Mouse (Mus musculus): Measurements from ENCODE around the gene H2-Q6.
"Not testable (repeated sequence)": the region's sequence is repeated elsewhere in the genome, so short reads cannot be mapped to it uniquely, and the experiment has no call there.

The H2-Q6 gene

GRCm38 (mm10) chr17:35435577-35435976 lies 10.9 kb downstream of the H2-Q6 start:
- not testable (repeated sequence) for DNase-seq

- not testable (repeated sequence) for DNase-seq
Observed at GRCm38 (mm10) chr17:35437386-35437936, 12.8 kb downstream of the H2-Q6 start.

DNA sequence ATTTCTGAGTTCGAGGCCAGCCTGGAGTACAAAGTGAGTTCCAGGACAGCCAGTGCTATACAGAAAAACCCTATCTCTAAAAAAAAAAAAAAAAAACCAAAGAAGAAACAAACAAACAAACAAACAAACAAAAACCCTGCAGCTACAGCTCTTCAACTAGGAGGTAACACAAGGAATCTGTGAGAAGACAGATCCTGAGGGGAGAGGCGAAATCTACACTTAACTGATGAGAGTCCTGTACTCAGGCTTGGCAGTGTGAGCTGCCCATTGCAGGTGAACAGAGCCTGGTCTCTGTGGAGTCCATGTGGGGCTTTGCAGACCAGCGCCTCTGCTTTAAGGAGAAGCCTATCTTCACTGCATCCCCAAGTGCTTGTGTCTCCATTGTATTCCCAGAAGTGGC lies 13.7 kb downstream of the H2-Q6 start:
- DNase-seq = not testable (repeated sequence)

DNA sequence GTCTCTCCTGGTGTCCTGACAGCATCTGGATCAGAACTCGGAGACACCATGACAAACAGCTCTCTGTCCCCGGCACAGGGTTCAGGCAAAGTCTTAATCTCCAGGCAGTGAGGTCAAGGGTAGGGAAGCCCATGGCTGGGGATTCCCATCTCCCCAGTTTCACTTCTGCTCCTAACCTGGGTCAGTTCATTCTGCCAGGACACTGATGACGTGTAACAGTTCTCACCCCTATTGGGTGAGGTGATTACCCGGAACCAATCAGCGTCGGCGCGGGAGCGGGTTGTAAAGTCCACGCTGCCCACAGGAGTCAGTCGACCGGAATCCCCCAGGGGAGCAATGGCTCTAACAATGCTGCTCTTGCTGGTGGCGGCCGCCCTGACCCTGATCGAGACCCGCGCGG lies 14.2 kb downstream of the H2-Q6 start, which contains the start of gene H2-Q7:
Gene H2-Q7, plus strand, starts transcription at position 271 of the 400 bp plus-strand sequence.
- DNase-seq = peak; percentile 84 to 87

DNA sequence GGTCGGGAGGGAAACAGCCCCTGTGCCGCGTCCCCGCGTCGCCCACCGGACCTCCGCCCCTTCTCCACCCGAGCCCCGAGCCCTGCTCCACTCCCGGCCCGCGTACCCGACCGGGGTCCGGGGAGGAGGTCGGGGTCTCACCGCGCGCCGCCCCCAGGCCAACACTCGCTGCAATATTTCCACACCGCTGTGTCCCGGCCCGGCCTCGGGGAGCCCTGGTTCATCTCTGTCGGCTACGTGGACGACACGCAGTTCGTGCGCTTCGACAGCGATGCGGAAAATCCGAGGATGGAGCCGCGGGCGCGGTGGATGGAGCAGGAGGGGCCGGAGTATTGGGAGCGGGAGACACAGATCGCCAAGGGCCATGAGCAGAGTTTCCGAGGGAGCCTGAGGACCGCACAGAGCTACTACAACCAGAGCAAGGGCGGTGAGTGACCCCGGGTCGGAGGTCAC lies 14.7 kb downstream of the H2-Q6 start:
- peak; percentile 25 to 56 for DNase-seq

DNA sequence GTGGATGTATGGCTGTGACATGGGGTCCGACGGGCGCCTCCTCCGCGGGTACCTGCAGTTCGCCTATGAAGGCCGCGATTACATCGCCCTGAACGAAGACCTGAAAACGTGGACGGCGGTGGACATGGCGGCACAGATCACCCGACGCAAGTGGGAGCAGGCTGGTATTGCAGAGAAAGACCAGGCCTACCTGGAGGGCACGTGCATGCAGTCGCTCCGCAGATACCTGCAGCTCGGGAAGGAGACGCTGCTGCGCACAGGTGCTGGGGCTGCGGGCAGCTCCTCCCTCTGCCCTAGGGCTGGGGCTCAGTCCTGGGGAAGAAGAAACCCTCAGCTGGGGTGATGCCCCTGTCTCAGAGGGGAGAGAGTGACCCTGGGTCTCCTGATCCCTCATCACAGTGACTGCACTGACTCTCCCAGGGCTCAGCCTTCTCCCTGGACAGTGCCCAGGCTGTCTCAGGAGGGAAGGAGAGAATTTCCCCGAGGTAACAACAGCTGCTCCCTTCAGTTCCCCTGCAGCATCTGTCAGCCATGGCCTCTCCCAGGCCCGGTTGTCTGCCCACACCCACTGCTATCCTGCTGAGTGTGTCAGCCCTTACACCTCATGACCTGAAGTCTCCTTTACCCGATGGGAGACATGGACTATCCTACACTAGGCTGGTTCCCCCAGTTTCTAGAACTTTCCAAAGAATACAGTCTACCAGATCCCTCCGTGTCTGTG lies 15.4 kb downstream of the H2-Q6 start:
- DNase-seq = not testable (repeated sequence)

DNA sequence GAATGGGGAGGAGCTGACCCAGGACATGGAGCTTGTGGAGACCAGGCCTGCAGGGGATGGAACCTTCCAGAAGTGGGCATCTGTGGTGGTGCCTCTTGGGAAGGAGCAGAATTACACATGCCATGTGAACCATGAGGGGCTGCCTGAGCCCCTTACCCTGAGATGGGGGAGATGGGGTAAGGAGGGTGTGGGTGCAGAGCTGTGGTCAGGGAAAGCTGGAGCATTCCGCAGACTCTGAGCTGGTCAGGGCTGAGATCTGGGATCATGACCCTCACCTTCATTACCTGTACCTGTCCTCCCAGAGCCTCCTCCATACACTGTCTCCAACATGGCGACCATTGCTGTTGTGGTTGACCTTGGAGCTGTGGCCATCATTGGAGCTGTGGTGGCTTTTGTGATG lies 17.7 kb downstream of the H2-Q6 start:
- DNase-seq = not testable (repeated sequence)

GRCm38 (mm10) chr17:35444510-35444909 lies 19.9 kb downstream of the H2-Q6 start:
- DNase-seq = not testable (repeated sequence)

DNA sequence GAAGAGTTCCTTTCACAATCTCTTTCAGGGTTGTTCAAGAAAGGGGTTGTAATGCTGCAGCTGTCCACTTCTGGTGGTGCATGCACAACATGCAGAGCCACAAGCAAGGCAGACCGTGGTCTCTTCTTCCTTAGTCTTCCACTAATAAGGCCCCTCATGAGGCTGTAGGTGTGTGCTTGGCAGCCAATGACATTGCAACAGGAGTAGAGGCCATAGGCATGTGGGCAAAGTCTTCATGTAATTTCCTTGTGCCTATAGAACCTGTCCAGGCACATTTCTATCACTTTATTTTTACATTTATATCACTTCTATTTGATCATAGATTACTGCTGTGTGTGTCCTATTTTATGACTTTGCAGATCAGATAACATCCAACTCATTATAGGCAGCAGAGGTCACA lies 33.6 kb downstream of the H2-Q6 start:
- DNase-seq = not testable (repeated sequence)

GRCm38 (mm10) chr17:35460513-35461341 lies 36.1 kb downstream of the H2-Q6 start:
- not testable (repeated sequence) for DNase-seq

DNA sequence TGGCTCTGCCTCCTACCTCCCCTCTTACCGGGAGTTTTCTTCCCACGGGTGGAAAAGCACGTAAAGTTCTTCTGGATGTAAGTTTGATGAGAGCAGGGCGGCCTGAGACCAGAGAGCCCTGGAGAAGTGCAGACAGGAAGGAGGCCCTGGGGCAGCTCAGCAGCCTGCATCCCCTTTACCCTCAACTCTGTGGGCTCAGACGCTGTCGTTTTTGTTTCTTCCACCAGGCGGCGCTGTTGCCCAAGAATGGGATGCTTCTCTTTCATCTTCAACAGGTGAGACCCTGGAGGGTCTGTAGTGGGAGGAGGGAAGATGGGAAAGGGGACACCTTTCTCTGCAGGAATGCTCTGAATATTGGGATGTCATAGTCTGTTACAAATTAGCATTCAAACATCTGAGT lies 41.0 kb downstream of the H2-Q6 start:
- peak; percentile 54 to 61 for DNase-seq

GRCm38 (mm10) chr17:35468936-35469335 lies 44.3 kb downstream of the H2-Q6 start:
- DNase-seq = not testable (repeated sequence)

- DNase-seq = peak; percentile 20 to 30
Observed at GRCm38 (mm10) chr17:35469842-35470751, 45.4 kb downstream of the H2-Q6 start, which contains the start of gene H2-Q10. Gene H2-Q10, plus strand, starts transcription at chr17:35470089.

All from kidney, postnatal 4 days (tissue).